Mouse (Mus musculus): ENCODE measurements around the gene a.

DNA sequence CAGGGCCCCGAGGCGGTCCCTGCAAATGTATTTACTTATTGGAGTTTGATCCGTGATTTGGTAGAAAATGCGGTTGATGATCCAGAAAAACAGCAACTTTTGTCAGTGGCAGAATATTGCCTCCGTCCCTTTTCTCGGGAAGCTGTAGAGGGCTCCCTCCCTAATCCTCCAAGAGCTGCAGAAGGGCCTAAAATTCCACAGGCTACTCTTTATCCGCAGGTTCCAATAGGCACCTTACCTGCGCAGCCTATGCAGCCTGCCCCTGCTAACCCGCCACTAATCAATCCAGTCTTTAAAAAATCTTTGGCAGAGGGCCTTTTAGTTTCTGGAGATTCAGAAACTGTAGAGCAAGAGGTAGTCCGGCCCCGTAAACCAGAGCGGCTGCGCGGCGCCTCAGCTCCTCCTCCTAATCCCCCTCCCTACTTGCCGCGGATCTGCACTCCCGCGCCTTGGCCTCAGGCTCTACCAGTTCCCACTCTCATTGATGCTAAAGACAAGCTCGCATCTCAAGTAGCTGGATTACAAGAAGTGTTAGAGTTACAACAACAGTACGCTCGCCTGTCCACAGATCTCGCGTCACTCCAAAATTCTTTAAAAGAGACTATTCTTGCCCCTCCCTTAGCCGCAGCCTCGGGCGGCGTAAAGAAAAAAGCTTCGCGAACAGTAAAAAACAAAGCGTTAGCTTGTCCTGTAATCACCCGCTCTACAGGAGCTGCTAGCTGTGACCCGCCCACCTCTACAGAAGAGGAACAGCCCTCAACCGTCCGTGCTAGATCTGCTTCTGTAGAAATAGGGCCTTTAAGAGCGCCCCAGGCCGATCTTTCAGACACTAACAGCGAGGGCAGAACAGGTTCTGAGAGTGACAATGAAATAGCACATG, 227.8 kb downstream of the a start:
- TF ChIP-seq CTCF (IDR thresholded peaks at IDR 0.05; ENCODE audit: control insufficient read depth, insufficient read depth, insufficient replicate concordance, low read depth, low read length), result no peak
- peak; percentile 71 for TF ChIP-seq POLR2A (IDR thresholded peaks at IDR 0.05; ENCODE audit: control insufficient read depth, low read depth, low read length)
